Mouse (Mus musculus): ENCODE results near the gene Ptms. TPM values are rescaled to one million over a fixed set of nuclear protein-coding genes. Genes with fewer than 3 reads are reported as not detected.

The Ptms gene
- polyA plus RNA-seq, 1 experiment, result 1,784 TPM

- no peak for TF ChIP-seq POLR2A (IDR thresholded peaks at IDR 0.05; ENCODE audit: low read depth, low read length)
- no peak for TF ChIP-seq CTCF (IDR thresholded peaks at IDR 0.05; ENCODE audit: extremely low read depth, insufficient read length, insufficient replicate concordance, low read depth, low read length)
- Histone ChIP-seq H3K36me3 (ENCODE audit: control insufficient read depth, insufficient read depth, low read length) (no peaks in the 10 kb centered on the region), H3K4me1 (ENCODE audit: control insufficient read depth, insufficient read depth, insufficient read length, low read length) (peaks cover 8% of the 10 kb centered on the region), H3K27ac (ENCODE audit: insufficient read depth, low read depth, low read length) (peak overlapping the region; percentile 73), H3K27me3 (ENCODE audit: control insufficient read depth, insufficient read depth, low read length) (no peaks in the 10 kb centered on the region), H3K4me3 (ENCODE audit: low read depth, low read length) (no peak overlapping the region)
- WGBS, result 64% methylated on average over 16 of the region's 16 CpGs
Observed at GRCm38 (mm10) chr6:124904991-124905860, 14.7 kb downstream of the Ptms start.

GRCm38 (mm10) chr6:124904161-124904981 is 15.5 kb downstream of the Ptms start:
- 10% methylated on average over 24 of the region's 24 CpGs for WGBS
- H3K4me3 ChIP-seq (ENCODE audit: low read depth, low read length), result peak overlapping the region; percentile 70
- H3K4me1 ChIP-seq (ENCODE audit: control insufficient read depth, insufficient read depth, insufficient read length, low read length), result peaks cover 6% of the 10 kb centered on the region
- TF ChIP-seq CTCF (IDR thresholded peaks at IDR 0.05; ENCODE audit: extremely low read depth, insufficient read length, insufficient replicate concordance, low read depth, low read length) (peak; percentile 39; the same call in 1 of the 2 replicates), POLR2A (IDR thresholded peaks at IDR 0.05; ENCODE audit: low read depth, low read length) (no peak)
- no peaks in the 10 kb centered on the region for H3K27me3 ChIP-seq (ENCODE audit: control insufficient read depth, insufficient read depth, low read length)
- no peaks in the 10 kb centered on the region for H3K36me3 ChIP-seq (ENCODE audit: control insufficient read depth, insufficient read depth, low read length)
- H3K27ac ChIP-seq (ENCODE audit: insufficient read depth, low read depth, low read length), result peak overlapping the region; percentile 99

GRCm38 (mm10) chr6:124903580-124904151 is 16.2 kb downstream of the Ptms start:
- peak overlapping the region; percentile 70 for H3K4me3 ChIP-seq (ENCODE audit: low read depth, low read length)
- peak; percentile 32; the same call in 1 of the 2 replicates for TF ChIP-seq POLR2A (IDR thresholded peaks at IDR 0.05; ENCODE audit: low read depth, low read length)
- TF ChIP-seq CTCF (IDR thresholded peaks at IDR 0.05; ENCODE audit: extremely low read depth, insufficient read length, insufficient replicate concordance, low read depth, low read length), result peak; percentile 96
- peak overlapping the region; percentile 99 for H3K27ac ChIP-seq (ENCODE audit: insufficient read depth, low read depth, low read length)
- no peaks in the 10 kb centered on the region for H3K27me3 ChIP-seq (ENCODE audit: control insufficient read depth, insufficient read depth, low read length)
- peaks cover 6% of the 10 kb centered on the region for H3K4me1 ChIP-seq (ENCODE audit: control insufficient read depth, insufficient read depth, insufficient read length, low read length)
- WGBS, result under 1% methylated on average over 23 of the region's 23 CpGs
- no peaks in the 10 kb centered on the region for H3K36me3 ChIP-seq (ENCODE audit: control insufficient read depth, insufficient read depth, low read length)

- TF ChIP-seq POLR2A (IDR thresholded peaks at IDR 0.05; ENCODE audit: low read depth, low read length), result no peak
- no peak for TF ChIP-seq CTCF (IDR thresholded peaks at IDR 0.05; ENCODE audit: extremely low read depth, insufficient read length, insufficient replicate concordance, low read depth, low read length)
- no peaks in the 10 kb centered on the region for H3K36me3 ChIP-seq (ENCODE audit: control insufficient read depth, insufficient read depth, low read length)
- no peaks in the 10 kb centered on the region for H3K27me3 ChIP-seq (ENCODE audit: control insufficient read depth, insufficient read depth, low read length)
- no peak overlapping the region for H3K27ac ChIP-seq (ENCODE audit: insufficient read depth, low read depth, low read length)
- 0 out of 2 replicates have a peak, but pooled peaks cover 3% of the 10 kb centered on the region for H3K4me1 ChIP-seq (ENCODE audit: control insufficient read depth, insufficient read depth, insufficient read length, low read length)
- no peak overlapping the region for H3K4me3 ChIP-seq (ENCODE audit: low read depth, low read length)
Observed at GRCm38 (mm10) chr6:124901851-124902250, 18.1 kb downstream of the Ptms start.

GRCm38 (mm10) chr6:124900801-124901480 is 19.0 kb downstream of the Ptms start:
- H3K4me3 ChIP-seq (ENCODE audit: low read depth, low read length), result no peak overlapping the region
- no peaks in the 10 kb centered on the region for H3K27me3 ChIP-seq (ENCODE audit: control insufficient read depth, insufficient read depth, low read length)
- TF ChIP-seq POLR2A (IDR thresholded peaks at IDR 0.05; ENCODE audit: low read depth, low read length) (no peak), CTCF (IDR thresholded peaks at IDR 0.05; ENCODE audit: extremely low read depth, insufficient read length, insufficient replicate concordance, low read depth, low read length) (no peak)
- H3K36me3 ChIP-seq (ENCODE audit: control insufficient read depth, insufficient read depth, low read length), result no peaks in the 10 kb centered on the region
- H3K4me1 ChIP-seq (ENCODE audit: control insufficient read depth, insufficient read depth, insufficient read length, low read length), result 0 out of 2 replicates have a peak, but pooled peaks cover 3% of the 10 kb centered on the region
- 60% methylated on average over 10 of the region's 10 CpGs for WGBS
- H3K27ac ChIP-seq (ENCODE audit: insufficient read depth, low read depth, low read length), result peak overlapping the region; percentile 63

GRCm38 (mm10) chr6:124900056-124900800 is 19.7 kb downstream of the Ptms start:
- Histone ChIP-seq H3K36me3 (ENCODE audit: control insufficient read depth, insufficient read depth, low read length) (no peaks in the 10 kb centered on the region), H3K4me1 (ENCODE audit: control insufficient read depth, insufficient read depth, insufficient read length, low read length) (0 out of 2 replicates have a peak, but pooled peaks cover 3% of the 10 kb centered on the region), H3K27me3 (ENCODE audit: control insufficient read depth, insufficient read depth, low read length) (no peaks in the 10 kb centered on the region), H3K27ac (ENCODE audit: insufficient read depth, low read depth, low read length) (peak overlapping the region; percentile 63; the same call in 1 of the 2 replicates), H3K4me3 (ENCODE audit: low read depth, low read length) (no peak overlapping the region)
- 63% methylated on average over 8 of the region's 8 CpGs for WGBS
- no peak for TF ChIP-seq POLR2A (IDR thresholded peaks at IDR 0.05; ENCODE audit: low read depth, low read length)
- TF ChIP-seq CTCF (IDR thresholded peaks at IDR 0.05; ENCODE audit: extremely low read depth, insufficient read length, insufficient replicate concordance, low read depth, low read length), result no peak

Measured in small intestine, adult 2 months (tissue).